ENCODE assay signal across 8 mouse cellular contexts in genomic region chr3:116006978-116007940, GRCm38 (mm10). TPM values are rescaled to one million over a fixed set of nuclear protein-coding genes. Genes with fewer than 3 reads are reported as not detected.
A peak's percentile ranks its signal among the peaks of the same experiment; 100 is the strongest.
DNase-seq lines count a peak whose midpoint lies in the region; ATAC-seq and TF ChIP-seq lines count a peak whose summit lies in the region.

Slc30a7 (minus strand) TSS chr3:116007406.
Extl2 (plus strand) TSS chr3:116007462.

- no peak for TF ChIP-seq CTCF in C2C12 (IDR thresholded peaks at IDR 0.05; ENCODE audit: control insufficient read depth, insufficient read depth, insufficient read length)
- TF ChIP-seq CTCF in bone marrow macrophage, adult 2 months (IDR thresholded peaks at IDR 0.05; ENCODE audit: low read depth, low read length), result no peak

- H3K79me2 ChIP-seq in C2C12 (ENCODE audit: control insufficient read depth, insufficient read depth), result peaks cover 38% of the 10 kb centered on the region

- no peaks in the 10 kb centered on the region for H3K27me3 ChIP-seq in C2C12 (ENCODE audit: control insufficient read depth, insufficient read depth, insufficient read length)
- no peaks in the 10 kb centered on the region for H3K27me3 ChIP-seq in embryonic facial prominence, embryonic 15.5 days
- H3K27me3 ChIP-seq in kidney, embryonic 14.5 days (ENCODE audit: control insufficient read depth, insufficient read depth, low read length), result no peaks in the 10 kb centered on the region

- H3ac ChIP-seq in C2C12 (ENCODE audit: control insufficient read depth, insufficient read length, low read depth), result peak within 1 kb of the TSS; percentile 95

- peaks cover 26% of the 10 kb centered on the region for H3K36me3 ChIP-seq in C2C12 (ENCODE audit: control insufficient read depth, insufficient read depth)
- H3K36me3 ChIP-seq in embryonic facial prominence, embryonic 15.5 days, result peaks cover 14% of the 10 kb centered on the region; the same call in 1 of the 2 replicates
- peaks cover 8% of the 10 kb centered on the region; the same call in 1 of the 2 replicates for H3K36me3 ChIP-seq in kidney, embryonic 14.5 days (ENCODE audit: control insufficient read depth, insufficient read depth, low read length)

- DNase-seq in heart, adult 9 months (ENCODE audit: low spot score in 2 of 2), result peak; percentile 77 to 81
- peak; percentile 90 for DNase-seq in liver
- DNase-seq in monocyte, adult 2 months (ENCODE audit: low read depth in 1 of 2, low spot score in 2 of 2), result peak; percentile 14 to 54
- peak; percentile 47 to 60 for DNase-seq in spleen, postnatal 14 days (ENCODE audit: low spot score in 2 of 2)

- peaks cover 9% of the 10 kb centered on the region for H3K4me1 ChIP-seq in bone marrow macrophage, adult 2 months (ENCODE audit: control insufficient read depth, insufficient read depth, low read length)
- peaks cover 6% of the 10 kb centered on the region; the same call in 1 of the 2 replicates for H3K4me1 ChIP-seq in embryonic facial prominence, embryonic 15.5 days
- peaks cover 7% of the 10 kb centered on the region; the same call in 1 of the 2 replicates for H3K4me1 ChIP-seq in kidney, embryonic 14.5 days (ENCODE audit: control insufficient read depth, insufficient read depth, low read length)

- TF ChIP-seq POLR2A in bone marrow macrophage, adult 2 months (IDR thresholded peaks at IDR 0.05; ENCODE audit: borderline replicate concordance, low read depth, low read length), result no peak

- H3K27ac ChIP-seq in bone marrow macrophage, adult 2 months (ENCODE audit: insufficient read depth, low read depth, low read length), result peak within 1 kb of the TSS; percentile 67
- peak within 1 kb of the TSS; percentile 86 for H3K27ac ChIP-seq in embryonic facial prominence, embryonic 15.5 days (replicated peaks)
- H3K27ac ChIP-seq in kidney, embryonic 14.5 days (ENCODE audit: low read depth, low read length), result peak within 1 kb of the TSS; percentile 61

- peak; percentile 92 for ATAC-seq in embryonic facial prominence, embryonic 15.5 days (ENCODE audit: insufficient number of reproducible peaks, low FRiP score, low TSS enrichment, low read depth)
- ATAC-seq in kidney, embryonic 14.5 days (ENCODE audit: low FRiP score, low TSS enrichment), result peak; percentile 94

- under 1% methylated on average over 67 of the region's 67 CpGs for WGBS in embryonic facial prominence, embryonic 15.5 days
- under 1% methylated on average over 67 of the region's 67 CpGs for WGBS in kidney, embryonic 14.5 days

- peak within 1 kb of the TSS; percentile 86 for H3K4me2 ChIP-seq in embryonic facial prominence, embryonic 15.5 days (replicated peaks)
- H3K4me2 ChIP-seq in kidney, embryonic 14.5 days (replicated peaks; ENCODE audit: low read depth, low read length), result peak within 1 kb of the TSS; percentile 74

- peaks cover 31% of the 10 kb centered on the region for H3K79me3 ChIP-seq in C2C12 (ENCODE audit: low read depth)

- H3K9ac ChIP-seq in embryonic facial prominence, embryonic 15.5 days, result peak within 1 kb of the TSS; percentile 78
- peak within 1 kb of the TSS; percentile 86 for H3K9ac ChIP-seq in kidney, embryonic 14.5 days (ENCODE audit: low read depth, low read length)

- H3K9me3 ChIP-seq in embryonic facial prominence, embryonic 15.5 days (replicated peaks), result no peaks in the 10 kb centered on the region
- H3K9me3 ChIP-seq in kidney, embryonic 14.5 days (ENCODE audit: control insufficient read depth, low read length), result no peaks in the 10 kb centered on the region

- peak within 1 kb of the TSS; percentile 75 for H3K4me3 ChIP-seq in C2C12 (ENCODE audit: insufficient read depth, poor library complexity, severe bottlenecking)
- H3K4me3 ChIP-seq in bone marrow macrophage, adult 2 months (ENCODE audit: insufficient read depth, low read length), result peak within 1 kb of the TSS; percentile 85
- peak within 1 kb of the TSS; percentile 85 for H3K4me3 ChIP-seq in embryonic facial prominence, embryonic 15.5 days (replicated peaks)
- peak within 1 kb of the TSS; percentile 71 for H3K4me3 ChIP-seq in kidney, embryonic 14.5 days (ENCODE audit: low read length)

TF ChIP-seq in C2C12, 6 proteins besides CTCF, POLR2A, EP300 and RAD21:
- TF ChIP-seq FOSL1 (IDR thresholded peaks at IDR 0.05; ENCODE audit: insufficient read depth, low read length, poor library complexity, severe bottlenecking) (no peak), USF1 (IDR thresholded peaks at IDR 0.05; ENCODE audit: low read depth) (peak; percentile 63), MAX (IDR thresholded peaks at IDR 0.05) (peak; percentile 90), CEBPB (IDR thresholded peaks at IDR 0.05; ENCODE audit: low read depth) (no peak)
TF ChIP-seq in C2C12: peak in this region for 2.

RNA-seq across cellular contexts. Expression of gene Slc30a7, which starts in this region (rescaled TPM):
- 7.9 TPM for polyA plus RNA-seq in C2C12 (2012; fragmentation: generic; extraction: Trizol)
- 33.3 and 38.7 TPM in 2 replicates for polyA plus RNA-seq in bone marrow macrophage, adult 2 months (2012; ENCODE audit: insufficient read depth, insufficient read length, missing spikeins)
- polyA plus RNA-seq in embryonic facial prominence, embryonic 15.5 days (2015; fragmentation: Nextera tagmentation; extraction: Ambion mirVana), result 30.3 and 35.0 TPM in 2 replicates
- 22.6 and 34.2 TPM in 2 replicates for polyA plus RNA-seq in kidney, embryonic 14.5 days (2014; fragmentation: Nextera tagmentation; extraction: Ambion mirVana)

RNA-seq across cellular contexts. Expression of gene Extl2, which starts in this region (rescaled TPM):
- polyA plus RNA-seq in C2C12 (2012; fragmentation: generic; extraction: Trizol), result 8.4 TPM
- polyA plus RNA-seq in bone marrow macrophage, adult 2 months (2012; ENCODE audit: insufficient read depth, insufficient read length, missing spikeins), result 9.0 and 9.8 TPM in 2 replicates
- 18.5 and 19.3 TPM in 2 replicates for polyA plus RNA-seq in embryonic facial prominence, embryonic 15.5 days (2015; fragmentation: Nextera tagmentation; extraction: Ambion mirVana)
- polyA plus RNA-seq in kidney, embryonic 14.5 days (2014; fragmentation: Nextera tagmentation; extraction: Ambion mirVana), result 13.1 and 21.8 TPM in 2 replicates

Comparison
In these comparisons a context has a peak if more than half of its experiments do, and no peak if none do; other contexts are left out.
1. Peak in every context shown above with its lines: DNase-seq, ATAC-seq, H3K4me3 ChIP-seq and H3K27ac ChIP-seq.
2. DNase-seq: peak in every context shown above with its lines; median percentile 90 in liver; 79 in heart, adult 9 months; 54 in spleen, postnatal 14 days; 34 in monocyte, adult 2 months.